Mouse (Mus musculus) embryonic stem cell, embryonic (primary cell): ENCODE measurements around the gene Dach1.

Experiments
- CTCF ChIA-PET, 4 experiments: fragments of 300-600 bp in 2 of 4; fragments of 350-600 bp in 2 of 4; sonication (Branson Sonifier 250); formaldehyde crosslinking; loops; one replicate each; lab custom pipeline; 2022; ENCODE audit warnings: inconsistent platforms in 2 of 4; lab: Charles Lee
- POLR2A ChIA-PET, 4 experiments: fragments of 300-600 bp in 2 of 4; fragments of 350-600 bp in 2 of 4; sonication (Branson Sonifier 250); formaldehyde crosslinking; loops; one replicate each; lab custom pipeline; 2022; ENCODE audit warnings: antibody characterized with exemption in 4 of 4, inconsistent platforms in 1 of 4; lab: Charles Lee

The Dach1 gene

DNA sequence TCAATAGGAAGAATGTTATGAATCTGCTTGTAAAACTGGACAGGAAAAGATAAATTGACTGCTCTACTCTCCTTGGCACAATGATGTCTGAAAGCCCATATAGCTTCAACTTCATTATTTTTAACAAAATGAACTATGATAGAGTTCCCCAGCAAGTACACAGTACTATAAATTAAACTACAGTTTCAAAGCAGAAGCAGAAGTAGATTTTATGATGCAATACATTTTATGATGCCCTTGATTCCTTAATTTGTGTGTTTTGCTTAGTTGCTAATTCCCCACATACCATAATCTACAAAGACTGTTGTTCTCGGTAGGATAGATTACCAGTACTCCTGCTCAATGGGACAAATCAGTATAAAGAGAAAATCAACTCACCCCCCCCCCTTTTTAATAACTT lies 52.9 kb downstream of the Dach1 start:
- CTCF ChIA-PET: no interaction called here
- POLR2A ChIA-PET: no interaction called here

DNA sequence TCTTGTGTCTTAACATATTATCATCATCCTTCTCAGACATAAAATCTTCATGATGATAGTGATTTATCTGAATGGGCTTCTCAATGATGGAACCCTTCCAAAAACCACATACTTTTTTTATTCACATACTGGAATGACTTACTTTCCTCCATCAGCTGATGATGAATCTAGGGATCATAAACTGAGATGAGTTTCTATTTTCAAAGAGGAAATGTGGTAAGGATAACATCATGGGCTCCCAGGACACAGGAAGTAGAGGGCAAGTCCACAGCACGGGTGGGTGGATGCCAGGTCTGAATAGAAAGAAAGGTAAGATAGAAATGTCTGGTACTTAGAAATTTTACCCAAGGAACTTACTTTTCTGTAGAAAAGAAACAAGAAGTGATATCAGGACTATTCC lies 56.5 kb downstream of the Dach1 start:
- ChIA-PET CTCF (no interaction called here), POLR2A (no interaction called here)

DNA sequence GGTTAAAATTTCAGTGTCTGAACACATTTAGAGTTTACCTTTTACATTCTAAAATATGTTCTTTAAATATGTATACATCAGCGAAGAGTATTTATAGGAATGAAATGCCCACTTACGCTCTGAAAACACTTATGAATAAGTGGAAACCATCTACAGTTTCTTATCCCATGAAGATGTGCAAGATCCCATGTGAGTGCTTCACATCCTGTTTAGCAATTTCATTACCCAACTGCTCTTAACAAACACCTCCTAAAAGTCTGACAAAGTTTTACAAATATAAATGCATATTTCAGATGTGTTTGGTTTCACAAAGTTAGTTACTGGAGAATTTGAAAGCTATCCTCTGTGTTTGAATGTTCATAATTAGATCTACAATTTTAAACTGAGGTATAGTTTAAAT lies 59.6 kb downstream of the Dach1 start:
- CTCF ChIA-PET: no interaction called here
- POLR2A ChIA-PET: no interaction called here

DNA sequence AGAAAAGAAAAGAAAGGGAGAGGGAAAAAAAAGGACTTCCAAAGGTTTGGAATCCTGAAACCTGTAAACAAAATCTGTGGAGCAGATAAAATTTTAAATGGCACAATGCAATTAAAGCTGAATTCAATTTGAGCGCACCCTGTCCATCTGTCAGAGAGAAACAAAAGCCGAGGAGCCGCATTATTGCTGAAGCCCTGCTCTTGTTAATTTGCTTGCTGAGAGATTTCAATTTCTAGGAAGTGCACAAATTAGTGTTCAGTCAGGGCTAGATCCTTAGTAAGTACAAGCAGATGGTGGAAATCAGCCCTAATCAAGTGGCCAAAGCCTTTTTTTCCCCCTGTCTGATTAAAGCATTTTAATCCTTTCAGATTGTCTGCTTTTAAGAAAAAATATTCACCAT lies 60.8 kb downstream of the Dach1 start:
- CTCF ChIA-PET: no interaction called here
- POLR2A ChIA-PET: no interaction called here

DNA sequence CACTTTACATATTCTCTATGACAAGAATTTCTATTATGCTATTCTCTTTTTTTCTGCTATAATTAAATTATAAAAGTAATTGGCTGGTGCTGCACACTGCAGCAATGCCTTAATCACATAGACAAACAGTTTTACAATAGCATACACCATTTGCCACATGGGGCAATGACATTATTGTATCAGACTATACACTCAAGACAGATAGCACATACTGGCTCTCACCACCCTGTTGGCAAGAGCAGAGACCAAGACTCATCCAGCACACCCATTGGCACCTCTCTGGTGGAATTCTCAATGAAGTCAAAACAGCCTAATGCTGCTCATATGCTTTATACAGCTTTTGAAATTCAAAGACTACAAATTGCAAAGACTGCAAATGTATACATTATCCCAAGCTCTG lies 63.4 kb downstream of the Dach1 start:
- ChIA-PET POLR2A (no interaction called here), CTCF (no interaction called here)

DNA sequence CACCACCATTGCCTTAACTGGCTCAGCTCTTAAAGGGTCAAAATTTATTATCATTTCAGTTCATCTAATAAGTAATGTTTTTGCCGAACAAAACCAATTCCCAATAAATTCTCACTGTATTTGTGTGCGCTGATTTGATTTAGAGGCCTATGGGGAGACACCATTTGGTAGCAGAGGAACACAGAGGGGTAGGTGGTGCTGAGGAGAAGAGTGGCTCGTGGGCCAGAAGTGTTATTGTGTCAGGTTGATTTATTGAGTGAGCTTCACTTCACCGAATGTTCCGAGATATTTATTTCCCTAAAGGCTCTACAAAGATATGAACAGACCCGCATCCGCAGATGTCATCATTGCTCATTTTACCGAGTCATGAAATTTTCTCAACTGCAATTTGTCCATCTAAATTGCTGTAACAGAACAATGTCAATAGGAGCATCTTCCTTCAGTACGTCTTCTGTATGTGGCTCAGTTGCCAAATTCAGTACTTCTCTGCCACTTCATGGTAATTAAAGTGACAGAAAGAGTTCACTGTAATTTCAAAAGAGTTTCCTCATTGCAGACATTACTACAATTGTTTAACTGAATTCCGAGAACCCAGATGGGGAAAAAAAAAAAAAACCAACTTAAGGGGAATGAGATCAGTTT lies 65.1 kb downstream of the Dach1 start:
- ChIA-PET POLR2A (no interaction called here), CTCF (no interaction called here)

DNA sequence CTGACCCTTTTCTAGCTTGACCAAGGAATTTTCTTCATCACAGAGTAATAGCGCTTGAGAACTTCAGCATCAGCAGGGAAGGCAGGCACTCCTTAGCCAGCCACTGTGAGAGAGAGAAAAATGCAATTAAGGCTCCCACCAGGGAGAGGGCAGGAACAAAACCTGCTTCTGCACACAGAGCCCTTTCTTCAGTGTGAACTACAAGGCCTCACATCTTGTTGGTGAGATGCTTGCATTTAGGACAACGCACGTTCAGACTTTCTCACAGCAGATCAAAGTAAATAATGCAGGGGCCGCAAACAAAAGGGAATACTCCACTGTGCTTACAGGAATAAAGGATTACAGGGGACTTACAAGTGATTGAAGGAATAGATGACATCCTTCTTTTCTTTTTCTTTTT lies 74.3 kb downstream of the Dach1 start:
- POLR2A ChIA-PET: no interaction called here

DNA sequence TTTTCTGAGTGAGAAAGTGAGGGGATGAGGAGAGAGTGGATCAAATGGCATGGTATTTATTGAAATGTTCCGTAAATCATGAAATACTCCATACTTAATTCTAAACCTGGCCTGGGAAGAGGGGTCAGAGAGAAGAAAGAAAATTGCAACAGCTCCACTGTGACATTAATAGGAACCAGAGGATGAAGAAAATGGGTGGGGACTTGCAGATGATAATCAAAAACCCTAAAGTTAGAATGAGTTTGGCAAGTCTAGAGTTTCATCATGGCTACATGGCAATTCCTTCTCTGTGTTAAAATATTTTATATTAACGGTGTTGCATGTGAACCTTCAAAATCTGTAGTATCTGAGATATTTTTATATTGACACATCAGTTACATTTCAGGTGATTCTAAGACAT lies 80.3 kb downstream of the Dach1 start:
- POLR2A ChIA-PET: no interaction called here

More for the DNA sequence above, 74.3 kb downstream of the Dach1 start:
- CTCF ChIA-PET: no interaction called here

DNA sequence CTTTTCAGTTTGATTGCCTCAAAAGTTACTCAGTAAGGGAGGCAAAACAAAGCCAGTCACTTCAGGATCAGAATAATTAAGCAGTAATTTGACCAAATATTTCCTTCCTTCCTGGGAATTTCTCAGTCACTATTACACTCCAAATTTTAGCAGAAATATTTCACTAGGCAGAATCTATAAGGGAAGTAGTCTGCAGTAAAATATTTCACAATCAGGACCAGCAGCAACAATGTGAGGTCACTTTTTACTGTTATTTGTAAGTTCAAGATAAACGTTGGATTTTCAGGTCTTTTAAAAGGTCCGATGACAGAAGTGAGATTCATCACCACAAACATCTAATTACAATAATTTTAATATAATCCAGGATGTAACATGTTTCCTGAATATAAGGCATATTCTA lies 82.2 kb downstream of the Dach1 start:
- CTCF ChIA-PET: no interaction called here
- POLR2A ChIA-PET: no interaction called here

More for the DNA sequence above, 80.3 kb downstream of the Dach1 start:
- CTCF ChIA-PET: no interaction called here

DNA sequence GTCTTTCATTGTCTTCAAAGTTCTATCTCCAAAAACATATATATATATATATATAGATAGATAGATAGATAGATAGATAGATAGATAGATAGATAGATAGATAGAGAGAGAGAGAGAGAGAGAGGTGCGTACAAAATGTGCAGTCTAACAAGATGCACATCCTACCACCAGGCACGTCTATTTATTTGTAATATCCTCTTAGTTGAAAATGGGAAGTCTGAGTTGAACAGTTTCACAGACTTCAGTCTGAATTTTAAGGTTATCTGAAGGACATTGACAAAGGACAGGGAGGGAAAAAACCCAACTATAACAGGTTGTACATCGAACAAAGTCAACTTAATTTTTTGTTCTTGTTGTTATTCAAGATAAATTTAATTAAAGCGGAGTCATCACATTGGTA lies 82.8 kb downstream of the Dach1 start:
- POLR2A ChIA-PET: no interaction called here
- CTCF ChIA-PET: no interaction called here

DNA sequence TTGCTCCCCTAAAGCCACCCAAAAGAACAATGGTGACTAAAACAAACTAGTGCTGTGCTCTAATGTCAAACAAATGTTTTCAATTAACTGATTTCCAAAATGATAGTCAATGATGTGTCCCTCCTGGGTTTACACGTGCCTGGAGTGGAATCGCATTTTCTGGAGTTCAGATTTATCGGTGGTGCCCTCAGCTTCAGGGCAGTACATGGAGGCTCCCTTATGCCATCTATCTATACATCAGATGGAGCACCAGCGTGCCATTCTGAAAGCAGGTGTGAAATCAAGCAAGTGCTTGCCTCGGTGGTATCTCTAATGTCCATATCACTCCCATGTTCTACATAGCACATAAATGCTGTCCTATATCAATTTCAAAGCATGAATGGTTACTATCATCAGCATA lies 84.4 kb downstream of the Dach1 start:
- CTCF ChIA-PET: no interaction called here

DNA sequence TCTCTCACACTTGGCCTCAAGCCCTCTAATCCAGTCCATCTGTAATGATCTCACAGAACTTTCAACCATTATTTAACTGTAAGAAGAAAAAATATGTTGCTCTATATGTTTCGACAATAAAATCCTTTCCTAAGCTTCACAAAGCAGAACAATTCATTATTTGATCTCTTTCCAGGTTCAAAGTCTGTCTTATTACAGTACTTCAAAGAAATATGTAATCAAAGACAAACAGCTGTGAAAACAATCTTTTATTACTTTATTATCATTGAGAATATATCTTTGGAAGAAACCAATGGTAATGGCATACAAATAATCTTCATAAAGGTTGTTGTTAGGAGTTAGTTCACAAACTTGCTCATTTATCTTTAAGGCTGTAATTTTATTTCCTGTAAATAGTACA lies 84.8 kb downstream of the Dach1 start:
- ChIA-PET POLR2A (no interaction called here), CTCF (no interaction called here)

More for the DNA sequence above, 84.4 kb downstream of the Dach1 start:
- POLR2A ChIA-PET: no interaction called here

DNA sequence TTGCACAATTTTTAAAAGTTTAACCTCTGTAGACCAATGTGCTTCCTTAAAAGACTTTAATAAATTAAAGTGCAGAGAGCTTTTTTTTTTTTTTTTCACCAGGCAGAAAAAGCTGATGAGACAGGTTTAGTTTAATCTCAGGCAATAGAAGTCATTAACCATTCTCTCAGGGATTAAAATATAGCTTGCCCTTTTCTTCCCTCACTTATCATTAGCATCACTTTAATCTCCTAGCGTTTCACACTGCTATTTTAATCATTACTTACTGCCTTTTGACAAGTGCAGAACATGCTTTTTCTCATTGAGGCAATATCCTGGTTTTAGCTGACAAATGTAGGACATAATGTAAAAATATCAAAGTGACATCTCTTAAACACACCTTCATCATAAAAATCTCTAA lies 86.1 kb downstream of the Dach1 start:
- CTCF ChIA-PET: interaction anchor here in 1 of 4 experiments (0.7 kb wide), 1 partner anchor 99 kb away, joined by 6 read pairs; no protein-coding TSS in a partner anchor
- POLR2A ChIA-PET: no interaction called here

DNA sequence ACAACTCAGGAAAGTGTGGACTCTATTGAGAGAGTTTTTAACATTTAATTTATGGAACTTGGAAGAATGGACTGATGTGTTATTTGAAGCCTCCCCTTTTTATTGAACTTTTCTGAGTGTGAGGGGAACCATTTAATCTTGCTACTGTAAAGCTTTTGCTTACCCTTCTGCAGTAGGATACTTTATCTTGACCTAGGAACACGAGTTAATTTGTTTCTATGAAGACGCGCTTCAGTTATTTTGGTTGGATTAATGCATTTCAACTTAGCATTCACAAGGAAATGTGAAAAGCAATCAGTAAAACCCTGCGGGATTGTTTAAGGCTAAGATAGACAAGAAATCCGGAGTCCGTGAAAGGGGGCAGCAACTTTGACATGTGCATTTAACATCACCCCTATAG lies 89.6 kb downstream of the Dach1 start:
- POLR2A ChIA-PET: no interaction called here
- CTCF ChIA-PET: no interaction called here

DNA sequence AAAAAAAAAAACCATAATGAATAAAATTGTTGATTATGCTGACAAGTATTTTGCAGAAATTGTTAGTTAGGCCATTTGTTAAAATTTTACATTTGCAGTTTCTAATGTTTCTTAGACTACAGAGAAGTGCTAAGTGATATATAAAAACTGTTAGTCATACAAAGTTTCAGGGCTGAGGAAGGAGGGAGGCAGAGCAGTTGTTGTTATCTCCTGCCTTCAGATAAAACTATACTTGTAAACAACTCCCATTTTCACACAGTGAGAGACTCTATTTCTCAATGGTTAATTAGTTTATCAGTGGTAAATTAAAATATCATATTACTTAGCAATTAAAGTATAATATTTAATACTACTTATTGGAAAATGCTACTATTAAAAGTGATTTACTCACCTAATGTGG lies 91.6 kb downstream of the Dach1 start:
- POLR2A ChIA-PET: no interaction called here

DNA sequence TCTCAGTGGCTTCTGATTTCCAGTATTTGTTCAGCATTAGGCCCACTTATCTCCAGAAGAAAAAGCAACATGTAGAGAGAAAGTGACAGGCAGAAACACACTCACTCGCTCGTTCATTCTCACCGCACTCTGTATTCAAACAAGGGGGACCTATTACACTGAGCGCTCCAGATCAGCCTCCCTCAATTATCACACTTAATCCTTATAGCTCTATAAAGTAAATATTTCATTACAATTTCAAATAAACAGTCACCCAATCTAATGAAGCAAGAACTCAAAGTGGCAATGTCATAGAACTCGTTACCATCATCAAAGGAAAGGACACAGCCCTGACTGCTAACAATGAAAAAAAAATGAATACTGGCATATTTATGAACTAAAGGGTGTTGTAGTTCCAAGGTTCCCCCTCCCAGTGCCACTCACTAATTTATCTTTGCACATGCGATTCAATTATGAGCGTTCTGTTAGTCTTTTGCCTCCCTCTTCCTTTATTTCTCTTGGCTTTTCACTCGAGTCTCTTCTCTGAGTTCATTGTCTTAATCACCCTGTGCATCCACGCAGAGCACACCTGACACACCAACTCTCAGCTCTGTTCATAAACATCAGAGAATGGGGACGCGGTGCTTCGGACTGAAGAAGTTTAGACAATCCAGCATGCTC lies 96.0 kb downstream of the Dach1 start:
- ChIA-PET CTCF (no interaction called here), POLR2A (no interaction called here)

More for the DNA sequence above, 91.6 kb downstream of the Dach1 start:
- CTCF ChIA-PET: no interaction called here

DNA sequence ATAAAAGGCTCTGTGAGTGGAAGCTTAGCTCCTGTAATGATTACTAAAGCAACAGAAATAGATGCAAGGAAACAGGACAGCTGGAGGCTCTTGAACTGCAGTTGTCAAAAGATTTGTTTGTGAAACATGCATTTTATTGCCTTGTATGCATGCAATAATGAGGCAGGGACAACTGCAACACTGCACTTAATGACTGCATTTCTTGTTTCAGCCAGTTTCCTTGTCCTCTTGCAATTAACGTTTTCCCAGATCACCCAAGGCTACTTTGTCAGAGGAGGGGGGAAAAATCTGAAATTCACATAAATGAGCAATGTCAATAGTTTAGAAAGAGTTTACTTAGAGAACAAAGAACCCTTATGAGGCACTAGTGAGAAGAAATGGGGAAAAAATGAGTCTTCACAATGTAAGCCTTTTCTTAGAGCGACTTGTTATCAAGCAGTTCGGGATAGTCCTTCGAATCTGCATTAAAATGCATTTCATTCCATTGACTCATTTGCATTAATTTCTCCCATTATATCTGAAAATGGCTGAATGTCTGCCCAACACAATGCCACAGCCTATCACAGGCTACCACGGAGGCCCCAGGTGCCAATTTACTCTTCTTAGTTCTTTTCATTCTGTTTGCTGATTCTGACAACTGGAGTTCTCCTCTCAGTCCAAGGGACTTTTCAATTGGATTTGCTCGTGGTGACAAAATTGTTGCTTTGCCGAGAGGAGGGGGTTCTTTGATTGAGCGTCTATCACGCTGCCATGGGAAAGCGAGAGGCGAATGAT lies 96.7 kb downstream of the Dach1 start:
- ChIA-PET CTCF (no interaction called here), POLR2A (no interaction called here)

DNA sequence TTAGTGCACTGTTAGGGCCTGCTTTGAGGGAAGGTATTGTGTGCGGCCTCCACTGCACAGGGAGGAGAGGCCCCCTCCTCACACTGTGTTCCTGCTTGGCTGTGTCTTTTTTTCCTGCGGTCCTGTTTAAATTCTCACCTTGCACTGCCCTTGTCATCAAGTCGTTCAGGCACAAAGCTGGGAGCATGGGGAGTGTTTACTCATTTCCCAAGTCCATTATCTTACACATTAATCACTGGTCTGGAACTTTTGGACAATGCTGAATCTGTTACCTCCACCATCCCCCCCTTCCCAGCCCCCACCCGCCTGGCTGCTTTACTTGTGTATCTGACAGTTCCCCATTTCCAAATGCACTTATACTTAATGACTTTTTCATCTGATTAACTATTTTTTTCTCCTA lies 97.7 kb downstream of the Dach1 start:
- ChIA-PET CTCF (no interaction called here), POLR2A (no interaction called here)

DNA sequence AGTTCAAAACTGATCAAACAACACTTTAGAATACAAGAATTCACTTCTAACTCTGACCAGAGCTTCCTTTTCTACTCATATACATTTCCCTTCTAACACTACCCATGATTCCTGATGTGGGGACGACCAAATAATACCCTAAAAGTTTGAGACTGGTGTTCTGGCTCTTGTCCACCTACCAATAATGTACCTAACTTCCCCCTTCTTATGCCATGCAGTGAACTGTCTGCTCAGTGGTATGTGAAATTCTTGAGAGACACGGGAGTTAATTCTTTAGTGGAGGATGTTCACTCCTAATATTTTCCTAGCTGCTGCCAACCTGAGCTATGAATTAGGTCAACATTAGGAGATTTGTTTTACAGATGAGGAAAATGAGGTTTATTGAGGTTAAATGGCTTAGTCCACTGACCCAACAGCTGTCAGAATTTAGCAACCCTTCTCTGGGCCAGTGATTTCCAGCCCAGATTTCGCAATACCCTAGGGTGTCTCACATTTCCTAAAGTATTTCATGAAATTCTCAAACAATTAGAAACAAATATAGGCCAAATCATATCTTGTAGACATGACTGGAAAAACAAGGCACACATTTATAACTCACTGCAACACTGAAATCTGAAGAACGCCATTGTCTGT lies 102.2 kb downstream of the Dach1 start:
- ChIA-PET POLR2A (no interaction called here), CTCF (no interaction called here)

DNA sequence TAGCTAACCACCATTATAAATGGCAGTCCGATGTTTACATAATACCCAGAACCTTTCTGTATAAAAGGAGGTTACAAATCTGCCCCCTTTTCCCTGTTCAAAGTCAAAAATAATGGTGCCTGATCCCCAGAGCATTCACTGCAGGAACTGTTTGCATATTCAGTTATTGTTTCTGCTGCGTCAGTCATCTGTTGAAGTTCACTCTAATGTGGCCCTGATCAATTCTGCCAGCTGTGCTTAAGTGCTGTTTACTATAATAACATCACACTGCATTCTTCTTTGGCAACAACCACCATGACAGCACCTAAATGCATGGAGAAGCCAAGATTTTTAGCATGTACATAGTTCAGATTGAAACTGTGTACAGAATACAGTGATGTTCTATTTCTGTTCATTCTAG lies 105.4 kb downstream of the Dach1 start:
- POLR2A ChIA-PET: no interaction called here
- CTCF ChIA-PET: no interaction called here
